Mouse (Mus musculus) A20 (cell line): Measurements from ENCODE around the gene Fam214a.

Experiments used
- DNase-seq: peaks from one replicate; pipeline ENCODE4 v3.0.0-alpha.2; 2011; ENCODE audit warnings: low read depth, low spot score

Gene Fam214a

GRCm38 (mm10) chr9:75025689-75026088, 73.0 kb downstream of the Fam214a start:
- peak; percentile 30 for DNase-seq

- DNase-seq = no peak
Measured at GRCm38 (mm10) chr9:75032408-75032807, 79.7 kb downstream of the Fam214a start.

GRCm38 (mm10) chr9:75033141-75033540, 80.5 kb downstream of the Fam214a start:
- peak; percentile 68 for DNase-seq

DNA sequence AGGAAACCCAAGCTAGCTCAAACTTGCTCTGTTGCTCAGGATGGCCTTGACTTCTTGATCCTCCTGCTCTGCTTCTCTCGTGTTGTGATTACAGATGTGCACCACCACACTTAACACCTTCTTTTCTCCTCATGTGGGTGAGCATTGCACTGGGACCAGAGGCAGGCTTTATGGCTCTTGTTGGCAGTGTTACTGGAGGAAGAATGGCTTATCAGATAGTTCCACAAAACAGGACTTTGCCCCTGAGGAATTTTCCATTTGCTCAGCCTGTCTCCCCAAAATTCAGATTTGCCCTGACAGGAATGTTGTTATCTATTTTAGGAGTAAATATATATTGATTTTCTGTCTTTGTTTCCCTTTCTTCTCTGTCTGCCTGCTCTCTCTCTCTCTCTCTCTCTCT, 82.0 kb downstream of the Fam214a start:
- DNase-seq = no peak

- DNase-seq = no peak
Measured at GRCm38 (mm10) chr9:75035944-75036343, 83.3 kb downstream of the Fam214a start.

- DNase-seq = peak; percentile 91
Measured at GRCm38 (mm10) chr9:75037451-75038356, 85.0 kb downstream of the Fam214a start, which contains the start of gene Arpp19. Arpp19 (plus strand) TSS chr9:75037614.

- no peak for DNase-seq
Measured at GRCm38 (mm10) chr9:75038357-75038688, 85.6 kb downstream of the Fam214a start.

GRCm38 (mm10) chr9:75040566-75040965, 87.9 kb downstream of the Fam214a start:
- DNase-seq = no peak

- DNase-seq = no peak
Measured at GRCm38 (mm10) chr9:75041840-75042525, 89.3 kb downstream of the Fam214a start.

GRCm38 (mm10) chr9:75043191-75043590, 90.5 kb downstream of the Fam214a start:
- DNase-seq = no peak

GRCm38 (mm10) chr9:75047079-75047478, 94.4 kb downstream of the Fam214a start:
- no peak for DNase-seq

- DNase-seq = no peak
Measured at GRCm38 (mm10) chr9:75049100-75049499, 96.4 kb downstream of the Fam214a start.

DNA sequence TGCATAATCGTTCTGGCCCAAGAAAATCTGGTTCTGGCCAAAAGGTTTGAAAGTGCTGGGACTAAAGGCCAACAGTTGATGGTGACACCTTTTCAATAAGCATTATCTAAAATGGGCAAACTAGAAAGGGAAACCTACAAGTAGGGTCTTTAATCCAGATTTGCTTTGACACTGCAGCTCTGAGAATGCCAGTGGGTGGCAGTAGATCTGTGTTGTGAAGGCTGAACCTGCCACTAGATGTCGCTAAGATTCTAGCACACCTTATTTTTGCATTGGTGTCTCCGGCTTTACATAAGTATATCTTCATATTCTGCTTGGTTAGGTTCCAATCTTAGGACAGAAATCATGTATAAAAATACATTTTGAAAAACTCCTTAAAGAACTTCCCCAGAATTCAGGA, 97.3 kb downstream of the Fam214a start:
- DNase-seq = peak; percentile 82

DNA sequence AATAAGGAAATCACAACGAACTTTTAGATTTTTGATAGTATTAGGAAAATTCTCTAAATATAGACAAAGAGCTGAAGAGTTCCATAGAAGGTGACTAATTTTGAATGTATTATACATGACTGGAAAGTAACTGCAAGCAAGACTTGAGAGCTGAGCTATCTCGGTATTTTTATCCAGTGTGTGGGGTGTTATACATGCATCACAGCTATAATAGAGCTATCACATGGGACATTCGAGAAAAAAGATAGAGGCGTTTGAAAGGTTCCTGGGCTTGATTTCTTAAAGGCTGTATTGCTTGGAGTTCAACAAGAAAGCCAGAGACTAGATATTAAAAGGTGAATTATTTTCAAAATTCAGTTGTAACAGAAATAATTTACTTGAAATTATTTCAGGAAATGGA, 99.2 kb downstream of the Fam214a start:
- DNase-seq = no peak

GRCm38 (mm10) chr9:75055046-75055445, 102.4 kb downstream of the Fam214a start:
- no peak for DNase-seq

DNA sequence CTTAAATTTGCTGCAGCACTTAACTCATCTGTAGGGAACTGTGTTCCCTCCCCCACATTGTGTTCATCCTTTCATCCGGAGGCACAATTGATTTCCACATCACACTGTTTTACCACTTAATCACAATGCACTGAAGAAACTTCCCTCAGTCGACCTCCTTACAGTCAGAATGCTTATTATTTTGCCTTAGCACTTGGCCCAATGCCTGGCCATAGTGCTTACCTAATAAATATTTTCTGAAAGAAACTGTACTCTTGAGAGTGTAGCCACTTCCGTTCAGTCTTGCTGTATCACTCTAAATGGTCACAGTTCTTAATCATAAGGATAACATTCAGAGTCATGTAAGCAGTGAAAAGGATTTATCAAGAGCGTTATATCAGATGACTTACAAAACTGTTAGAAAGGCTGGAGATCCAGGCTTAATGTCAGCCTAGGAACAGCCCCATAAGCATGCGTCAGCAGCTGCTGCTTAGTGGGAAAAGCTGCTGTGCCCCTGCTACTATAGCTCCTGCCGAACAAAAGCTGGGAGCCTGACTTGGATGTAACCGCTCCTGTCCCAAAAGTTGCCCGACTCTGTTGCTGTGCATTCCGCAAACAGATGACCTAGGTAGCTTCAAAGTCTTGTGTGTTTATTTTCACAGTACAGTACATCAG, 112.1 kb downstream of the Fam214a start:
- DNase-seq = no peak

DNA sequence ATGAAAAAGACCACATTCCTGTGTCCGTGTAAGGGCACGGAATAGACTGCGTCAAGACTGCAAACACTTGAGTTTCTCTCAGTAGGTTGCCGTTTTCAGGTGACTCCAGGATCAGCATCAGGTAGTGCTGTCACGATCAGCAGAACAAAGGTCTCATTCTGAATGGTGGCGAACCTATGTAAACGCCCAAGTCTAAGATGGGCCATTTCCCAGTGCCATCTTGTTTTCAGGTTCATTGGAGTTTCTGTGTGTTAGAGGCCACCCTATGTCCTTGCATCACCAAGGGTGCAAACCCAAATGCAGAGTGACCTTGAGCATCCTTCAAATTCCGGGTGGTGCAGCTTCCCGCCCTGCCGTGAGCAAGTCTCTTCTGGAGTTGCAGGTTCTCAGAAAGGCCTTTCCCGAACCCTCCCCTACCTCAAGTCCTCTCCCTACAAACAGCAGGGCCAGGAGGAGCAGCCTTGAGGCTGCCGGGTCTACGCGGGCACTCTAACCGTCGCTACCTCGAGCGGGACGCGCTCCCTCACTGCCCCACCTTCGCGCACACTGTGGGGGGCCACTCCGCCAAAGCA, 117.9 kb downstream of the Fam214a start, which contains the start of gene Myo5a:
TSS of gene Myo5a (plus strand) at position 559 of the 572 bp plus-strand sequence.
- DNase-seq = no peak

- peak; percentile 95 for DNase-seq
Measured at GRCm38 (mm10) chr9:75071029-75071705, 118.5 kb downstream of the Fam214a start.

DNA sequence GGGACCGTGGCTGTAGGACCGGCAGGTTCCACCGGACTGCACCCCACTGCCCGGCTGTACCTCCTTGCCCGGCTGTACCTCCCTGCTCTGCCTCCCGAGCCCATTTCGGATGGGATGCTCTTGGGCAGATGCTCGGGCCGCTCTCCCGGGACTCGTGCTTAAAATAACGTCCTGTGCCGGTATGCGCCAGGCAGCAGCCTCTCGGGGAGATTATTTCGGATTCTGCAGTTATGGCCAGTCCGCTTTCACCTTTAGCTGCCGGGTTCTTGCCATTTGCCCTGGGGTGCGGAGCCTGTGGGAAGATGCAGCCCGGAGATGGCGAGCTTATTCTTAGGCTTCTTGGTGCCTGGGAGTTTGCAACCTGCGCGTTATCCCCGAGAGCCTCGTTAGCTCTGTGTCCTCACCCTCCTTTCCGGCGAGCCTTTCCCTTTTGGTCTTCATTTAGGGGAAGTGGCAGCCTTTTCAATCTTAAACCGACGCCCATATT, 119.1 kb downstream of the Fam214a start:
- DNase-seq = peak; percentile 79

GRCm38 (mm10) chr9:75072361-75072760, 119.7 kb downstream of the Fam214a start:
- DNase-seq = no peak

GRCm38 (mm10) chr9:75077191-75077590, 124.5 kb downstream of the Fam214a start:
- DNase-seq = peak; percentile 52
